Mouse (Mus musculus): ENCODE measurements at regions not wholly inside any gene's neighbourhood (a gene's known extent, or its start where the extent isn't known, plus 50 kb on each side); places are given as distances from the start of the nearest gene placed in this dataset.

DNA sequence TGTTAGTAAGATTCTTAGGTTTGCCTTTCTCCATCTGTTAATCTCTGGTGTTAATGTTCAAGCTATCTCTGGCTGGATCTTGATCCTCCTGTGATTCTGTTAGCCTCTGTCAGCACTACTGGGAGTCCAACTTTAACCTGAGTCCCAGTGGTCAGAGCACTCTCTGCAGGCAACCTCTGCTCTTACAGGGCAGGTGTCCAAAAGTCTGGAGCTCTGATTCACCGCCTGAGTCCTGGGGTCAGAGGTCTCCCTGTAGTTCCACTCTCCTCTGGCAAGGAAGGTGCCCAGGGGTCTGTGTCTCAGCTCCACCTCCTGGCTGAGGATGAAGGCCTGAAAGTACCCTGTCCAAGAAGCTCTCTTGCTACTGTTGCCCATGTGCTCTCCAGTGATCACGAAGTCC is 288.3 kb upstream of the Epha5 start:
- TF ChIP-seq CTCF (conservative IDR thresholded peaks at IDR 0.05 in 1 of 2, IDR thresholded peaks at IDR 0.05 in 1 of 2; ENCODE audit: low read depth in 2 of 2, low read length in 2 of 2) (no peak), POLR2AphosphoS2 (IDR thresholded peaks at IDR 0.05; ENCODE audit: low read depth, low read length) (no peak), ZMIZ1 (IDR thresholded peaks at IDR 0.05; ENCODE audit: low read depth, low read length) (no peak), USF1 (IDR thresholded peaks at IDR 0.05; ENCODE audit: low read depth, low read length) (no peak), POLR2A (IDR thresholded peaks at IDR 0.05; ENCODE audit: low read depth, low read length) (no peak), UBTF (IDR thresholded peaks at IDR 0.05; ENCODE audit: low read depth, low read length) (no peak), CHD2 (IDR thresholded peaks at IDR 0.05; ENCODE audit: low read length) (no peak), MEF2A (IDR thresholded peaks at IDR 0.05; ENCODE audit: borderline replicate concordance, low read depth, low read length) (no peak), GABPA (IDR thresholded peaks at IDR 0.05; ENCODE audit: insufficient replicate concordance, low read depth, low read length) (no peak), MYC (IDR thresholded peaks at IDR 0.05; ENCODE audit: low read depth, low read length) (no peak), TBP (conservative IDR thresholded peaks at IDR 0.05; ENCODE audit: low read depth, low read length) (no peak), CHD1 (IDR thresholded peaks at IDR 0.05; ENCODE audit: low read depth, low read length) (no peak)

Measured in CH12.LX (cell line).